Mouse (Mus musculus) C2C12 (cell line): ENCODE results near the gene Tuba3a.

Experiments used
- CEBPB ChIP-seq: IDR thresholded peaks from one replicate; pipeline ENCODE4 v1.6.1; 2011; ENCODE audit warnings: low read depth, mild to moderate bottlenecking, control low read depth, moderate library complexity
- CTCF ChIP-seq: IDR thresholded peaks from one replicate; pipeline ENCODE4 v1.5.1; 2011; ENCODE audit not compliant: control insufficient read depth, insufficient read depth, insufficient read length
- MAX ChIP-seq: IDR thresholded peaks from one replicate; pipeline ENCODE4 v1.6.1; 2011; ENCODE audit warnings: mild to moderate bottlenecking, control low read depth
- USF1 ChIP-seq: IDR thresholded peaks from one replicate; pipeline ENCODE4 v1.6.1; 2011; ENCODE audit warnings: low read depth, mild to moderate bottlenecking, control low read depth, moderate library complexity

GRCm38 (mm10) chr6:125284751-125285150 lies 1.1 kb downstream of the Tuba3a start:
- no peak for TF ChIP-seq CTCF
- no peak for TF ChIP-seq CEBPB
- no peak for TF ChIP-seq MAX
- no peak for TF ChIP-seq USF1
